19 mouse cellular contexts compared by ENCODE assay signal in genomic region chr10:64188046-64188445, GRCm38 (mm10).
"Had no signal": no experiment of that assay in that cellular context is flagged by ENCODE, and none has a peak within 500 bp of the region (broad histone marks: within the 10 kb centered on the region; RNA-seq: fewer than 3 reads in every experiment).

No protein-coding gene starts in this region.

- DNase-seq: lung, postnatal 14 days; lung, postnatal 4 days; midbrain, embryonic 14.5 days; retina, postnatal 1 day; right cerebral cortex, adult 18-20 months; right cerebral cortex, postnatal 25 days; right cerebral cortex, postnatal 4 days; spleen, adult 18-20 months; thymus, adult 18-20 months; thymus, postnatal 14 days; thymus, postnatal 36 days had no signal

- H3K4me2 ChIP-seq: liver, embryonic 12.5 days; midbrain, embryonic 12.5 days; neural tube, embryonic 13.5 days; neural tube, embryonic 15.5 days had no signal

- H3K4me3 ChIP-seq: liver, embryonic 12.5 days; midbrain, embryonic 10.5 days; midbrain, embryonic 12.5 days; myocyte; neural tube, embryonic 13.5 days; neural tube, embryonic 15.5 days had no signal

- H3K27me3 ChIP-seq: liver, embryonic 12.5 days; midbrain, embryonic 12.5 days; neural tube, embryonic 13.5 days; neural tube, embryonic 15.5 days had no signal

- H3K36me3 ChIP-seq: liver, embryonic 12.5 days; midbrain, embryonic 10.5 days; midbrain, embryonic 12.5 days; neural tube, embryonic 13.5 days; neural tube, embryonic 15.5 days had no signal

- H3K9me3 ChIP-seq: liver, embryonic 12.5 days; midbrain, embryonic 10.5 days; midbrain, embryonic 12.5 days; neural tube, embryonic 13.5 days; neural tube, embryonic 15.5 days had no signal

- H3K27ac ChIP-seq: liver, embryonic 12.5 days; liver, embryonic 14.5 days; midbrain, embryonic 10.5 days; midbrain, embryonic 12.5 days; neural tube, embryonic 13.5 days; neural tube, embryonic 15.5 days had no signal

- H3K9ac ChIP-seq: liver, embryonic 12.5 days; liver, embryonic 14.5 days; midbrain, embryonic 12.5 days; neural tube, embryonic 13.5 days; neural tube, embryonic 15.5 days had no signal

- ATAC-seq: liver, embryonic 12.5 days; midbrain, embryonic 16.5 days had no signal

- H3K4me1 ChIP-seq: liver, embryonic 12.5 days; midbrain, embryonic 10.5 days; midbrain, embryonic 12.5 days; neural tube, embryonic 13.5 days; neural tube, embryonic 15.5 days had no signal
